Mouse (Mus musculus): Measurements from ENCODE around the gene Hist1h2be. TPM values are rescaled to one million over a fixed set of nuclear protein-coding genes. Genes with fewer than 3 reads are reported as not detected.
A peak's percentile ranks its signal among the peaks of the same experiment; 100 is the strongest.

Hist1h2be gene
- polyA plus RNA-seq, 1 experiment from 2014 or later = 3.9 TPM

- peak; percentile 8 for ATAC-seq (ENCODE audit: insufficient number of reproducible peaks, low FRiP score, low TSS enrichment, low read depth)
- 1% methylated on average over 15 of the region's 15 CpGs for WGBS
Measured at GRCm38 (mm10) chr13:23534368-23535131, 86.4 kb downstream of the Hist1h2be start.

More at GRCm38 (mm10) chr13:23534368-23535131, 86.4 kb downstream of the Hist1h2be start:
- peak; percentile 70 for DNase-seq (ENCODE audit: low spot score)
- H3K4me2 ChIP-seq (ENCODE audit: low read depth, severe bottlenecking) = peak overlapping the region; percentile 75
- no peaks in the 10 kb centered on the region for H3K36me3 ChIP-seq (ENCODE audit: control insufficient read depth, insufficient read depth, low read length)
- H3K4me3 ChIP-seq (ENCODE audit: low read depth, low read length) = peak overlapping the region; percentile 47
- H3K27ac ChIP-seq (replicated peaks; ENCODE audit: low read depth, low read length) = peak overlapping the region; percentile 94
- H3K9me3 ChIP-seq (ENCODE audit: control insufficient read depth, low read length) = no peaks in the 10 kb centered on the region
- peaks cover 11% of the 10 kb centered on the region for H3K4me1 ChIP-seq (ENCODE audit: control insufficient read depth, insufficient read depth, low read length)
- peak overlapping the region; percentile 84 for H3K9ac ChIP-seq (ENCODE audit: low read length)
- no peaks in the 10 kb centered on the region for H3K27me3 ChIP-seq (ENCODE audit: control insufficient read depth, insufficient read depth, low read length)

Small RNA genes lying within 50 kb of the gene (microRNA-seq; reads per million reads assigned to microRNA genes)
- gene Gm44297 (not detected), gene Gm44359 (not detected), gene Gm44394 (not detected)

Other genes starting within 250 kb of the Hist1h2be start
- gene Abt1, start 197.3 kb downstream of the Hist1h2be start, polyA plus RNA-seq (2014; fragmentation: Nextera tagmentation; extraction: Ambion mirVana) = 16.3 and 17.4 TPM in 2 replicates
- not detected in 2 replicates for gene Btn1a1, start 155.2 kb downstream of the Hist1h2be start, polyA plus RNA-seq (2014; fragmentation: Nextera tagmentation; extraction: Ambion mirVana)
- 1.3 and 2.2 TPM in 2 replicates for gene Btn2a2, start 132.3 kb downstream of the Hist1h2be start, polyA plus RNA-seq (2014; fragmentation: Nextera tagmentation; extraction: Ambion mirVana)
- 4.0 and 5.6 TPM in 2 replicates for gene Hist1h4h, start 90.1 kb downstream of the Hist1h2be start, polyA plus RNA-seq (2014; fragmentation: Nextera tagmentation; extraction: Ambion mirVana)
- gene Hist1h2af, start 87.2 kb downstream of the Hist1h2be start, polyA plus RNA-seq (2014; fragmentation: Nextera tagmentation; extraction: Ambion mirVana) = 5.1 and 7.9 TPM in 2 replicates
- gene Hist1h3g, start 85.7 kb downstream of the Hist1h2be start, polyA plus RNA-seq (2014; fragmentation: Nextera tagmentation; extraction: Ambion mirVana) = 7.0 and 9.4 TPM in 2 replicates
- gene Hist1h2bh, start 77.7 kb downstream of the Hist1h2be start, polyA plus RNA-seq (2014; fragmentation: Nextera tagmentation; extraction: Ambion mirVana) = 0.79 and 1.0 TPM in 2 replicates
- gene Hist1h3f, start 77.1 kb downstream of the Hist1h2be start, polyA plus RNA-seq (2014; fragmentation: Nextera tagmentation; extraction: Ambion mirVana) = 1.4 and 2.0 TPM in 2 replicates
- 0.67 and 2.3 TPM in 2 replicates for gene Hist1h4f, start 69.5 kb downstream of the Hist1h2be start, polyA plus RNA-seq (2014; fragmentation: Nextera tagmentation; extraction: Ambion mirVana)
- 0.54 and 0.56 TPM in 2 replicates for gene Hist1h1d, start 67.9 kb downstream of the Hist1h2be start, polyA plus RNA-seq (2014; fragmentation: Nextera tagmentation; extraction: Ambion mirVana)
- gene Hist1h3e, start 58.8 kb downstream of the Hist1h2be start, polyA plus RNA-seq (2014; fragmentation: Nextera tagmentation; extraction: Ambion mirVana) = 9.6 and 9.8 TPM in 2 replicates
- 98.4 and 102 TPM in 2 replicates for gene Hist1h2ae, start 49.9 kb downstream of the Hist1h2be start, polyA plus RNA-seq (2014; fragmentation: Nextera tagmentation; extraction: Ambion mirVana)
- 8.2 and 10.0 TPM in 2 replicates for gene Hist1h2bg, start 49.7 kb downstream of the Hist1h2be start, polyA plus RNA-seq (2014; fragmentation: Nextera tagmentation; extraction: Ambion mirVana)
- gene Hist1h2bf, start 46.9 kb downstream of the Hist1h2be start, polyA plus RNA-seq (2014; fragmentation: Nextera tagmentation; extraction: Ambion mirVana) = 4.5 and 5.4 TPM in 2 replicates
- 2.2 and 3.1 TPM in 2 replicates for gene Hist1h2ad, start 46.7 kb downstream of the Hist1h2be start, polyA plus RNA-seq (2014; fragmentation: Nextera tagmentation; extraction: Ambion mirVana)
- 12.6 and 13.2 TPM in 2 replicates for gene Hist1h3d, start 45.4 kb downstream of the Hist1h2be start, polyA plus RNA-seq (2014; fragmentation: Nextera tagmentation; extraction: Ambion mirVana)
- gene Hist1h4d, start 39.5 kb downstream of the Hist1h2be start, polyA plus RNA-seq (2014; fragmentation: Nextera tagmentation; extraction: Ambion mirVana) = 133 and 134 TPM in 2 replicates
- gene Hist1h1e, start 1.4 kb upstream of the Hist1h2be start, polyA plus RNA-seq (2014; fragmentation: Nextera tagmentation; extraction: Ambion mirVana) = 20.3 and 24.6 TPM in 2 replicates
- gene Hist1h2ac, start 62.8 kb upstream of the Hist1h2be start, polyA plus RNA-seq (2014; fragmentation: Nextera tagmentation; extraction: Ambion mirVana) = 0.96 and 1.0 TPM in 2 replicates
- gene Hist1h2bc, start 63.1 kb upstream of the Hist1h2be start, polyA plus RNA-seq (2014; fragmentation: Nextera tagmentation; extraction: Ambion mirVana) = 19.9 and 21.1 TPM in 2 replicates
- 0.28 TPM in 1 of 2 replicates, not detected in the other for gene Hist1h1t, start 74.7 kb upstream of the Hist1h2be start, polyA plus RNA-seq (2014; fragmentation: Nextera tagmentation; extraction: Ambion mirVana)
- 6.6 and 7.9 TPM in 2 replicates for gene Hist1h4c, start 77.3 kb upstream of the Hist1h2be start, polyA plus RNA-seq (2014; fragmentation: Nextera tagmentation; extraction: Ambion mirVana)
- gene Hfe, start 89.7 kb upstream of the Hist1h2be start, polyA plus RNA-seq (2014; fragmentation: Nextera tagmentation; extraction: Ambion mirVana) = 2.1 and 3.7 TPM in 2 replicates
- gene Hist1h1c, start 117.7 kb upstream of the Hist1h2be start, polyA plus RNA-seq (2014; fragmentation: Nextera tagmentation; extraction: Ambion mirVana) = 15.4 and 16.6 TPM in 2 replicates
- 13.3 and 14.0 TPM in 2 replicates for gene Hist1h3c, start 124.5 kb upstream of the Hist1h2be start, polyA plus RNA-seq (2014; fragmentation: Nextera tagmentation; extraction: Ambion mirVana)
- gene Hist1h2bb, start 125.6 kb upstream of the Hist1h2be start, polyA plus RNA-seq (2014; fragmentation: Nextera tagmentation; extraction: Ambion mirVana) = 1.7 and 3.4 TPM in 2 replicates
- gene Hist1h2ab, start 130.0 kb upstream of the Hist1h2be start, polyA plus RNA-seq (2014; fragmentation: Nextera tagmentation; extraction: Ambion mirVana) = 63.8 and 65.5 TPM in 2 replicates
- 7.5 and 12.0 TPM in 2 replicates for gene Hist1h3b, start 131.1 kb upstream of the Hist1h2be start, polyA plus RNA-seq (2014; fragmentation: Nextera tagmentation; extraction: Ambion mirVana)
- 6.3 and 7.9 TPM in 2 replicates for gene Hist1h4b, start 135.9 kb upstream of the Hist1h2be start, polyA plus RNA-seq (2014; fragmentation: Nextera tagmentation; extraction: Ambion mirVana)
- gene Hist1h4a, start 140.1 kb upstream of the Hist1h2be start, polyA plus RNA-seq (2014; fragmentation: Nextera tagmentation; extraction: Ambion mirVana) = 0.35 and 0.78 TPM in 2 replicates
- gene Hist1h3a, start 141.3 kb upstream of the Hist1h2be start, polyA plus RNA-seq (2014; fragmentation: Nextera tagmentation; extraction: Ambion mirVana) = 5.1 and 5.4 TPM in 2 replicates
- 2.8 and 4.1 TPM in 2 replicates for gene Hist1h1a, start 142.5 kb upstream of the Hist1h2be start, polyA plus RNA-seq (2014; fragmentation: Nextera tagmentation; extraction: Ambion mirVana)
- gene Trim38, start 148.8 kb upstream of the Hist1h2be start, polyA plus RNA-seq (2014; fragmentation: Nextera tagmentation; extraction: Ambion mirVana) = 0.30 TPM in 1 of 2 replicates, not detected in the other
- not detected in 2 replicates for gene Slc17a2, start 185.9 kb upstream of the Hist1h2be start, polyA plus RNA-seq (2014; fragmentation: Nextera tagmentation; extraction: Ambion mirVana)
- not detected in 2 replicates for gene Slc17a3, start 218.3 kb upstream of the Hist1h2be start, polyA plus RNA-seq (2014; fragmentation: Nextera tagmentation; extraction: Ambion mirVana)
- gene Slc17a1, start 246.6 kb upstream of the Hist1h2be start, polyA plus RNA-seq (2014; fragmentation: Nextera tagmentation; extraction: Ambion mirVana) = not detected in 2 replicates